Comparison of ENCODE assay signal across 15 mouse cellular contexts in genomic region chr6:24373161-24373560, GRCm38 (mm10).
"Had no signal": no experiment of that assay in that cellular context is flagged by ENCODE, and none has a peak within 500 bp of the region (broad histone marks: within the 10 kb centered on the region; RNA-seq: fewer than 3 reads in every experiment).

No protein-coding gene starts in this region.

- DNase-seq: kidney, adult 8-10 months; kidney, postnatal 10 days; kidney, postnatal 36 days; liver, embryonic 13.5 days; lung, adult 2 months; retina, postnatal 1 day; right cerebral cortex, postnatal 25 days; thymus, adult 18-20 months; thymus, postnatal 36 days had no signal

- H3K27ac ChIP-seq: kidney, embryonic 15.5 days; liver, embryonic 13.5 days; midbrain, embryonic 10.5 days; midbrain, embryonic 13.5 days; neural tube, embryonic 13.5 days had no signal

- H3K4me3 ChIP-seq: kidney, embryonic 15.5 days; liver, embryonic 13.5 days; megakaryocyte, embryonic 14.5 days; midbrain, embryonic 10.5 days; midbrain, embryonic 13.5 days; myocyte; neural tube, embryonic 13.5 days had no signal
